Mouse (Mus musculus) limb, embryonic 11.5 days (tissue): Measurements from ENCODE around the gene Snrpc. TPM values are rescaled to one million over a fixed set of nuclear protein-coding genes. Genes with fewer than 3 reads are reported as not detected.
"Not testable (repeated sequence)": the region's sequence is repeated elsewhere in the genome, so short reads cannot be mapped to it uniquely, and the experiment has no call there.

ENCODE experiments used
- ATAC-seq: fragments of 200-750 bp; cut with Nextera tagmentation; 2 replicates; pipeline ENCODE4 v1.8.0; 2017; ENCODE audit warnings: low read depth; ENCODE audit not compliant: insufficient number of reproducible peaks, low FRiP score, low TSS enrichment
- DNase-seq: peaks from one replicate; pipeline ENCODE4 v3.0.0-alpha.2; 2015; ENCODE audit warnings: low spot score
- H3K27ac ChIP-seq: fragments of 300-500 bp; sonication (generic); replicated peaks from 2 replicates; pipeline ENCODE4 v1.5.1; 2014; ENCODE audit warnings: low read depth, mild to moderate bottlenecking, low read length
- H3K27me3 ChIP-seq: fragments of 300-500 bp; sonication (generic); 2 replicates; pipeline ENCODE4 v1.6.1; 2014; ENCODE audit warnings: mild to moderate bottlenecking, low read length, mixed read lengths; ENCODE audit not compliant: control insufficient read depth, insufficient read depth
- H3K36me3 ChIP-seq: fragments of 300-500 bp; sonication (generic); 2 replicates; pipeline ENCODE4 v1.6.1; 2014; ENCODE audit warnings: mild to moderate bottlenecking, low read length, moderate library complexity, mixed read lengths; ENCODE audit not compliant: control insufficient read depth, insufficient read depth
- H3K4me1 ChIP-seq: fragments of 300-500 bp; sonication (generic); 2 replicates; pipeline ENCODE4 v1.6.1; 2014; ENCODE audit warnings: low read length, mixed read lengths; ENCODE audit not compliant: control insufficient read depth, insufficient read depth
- H3K4me2 ChIP-seq: fragments of 300-500 bp; sonication (generic); 2 replicates; pipeline ENCODE4 v1.6.1; 2014; ENCODE audit warnings: low read depth, mild to moderate bottlenecking, moderate library complexity; ENCODE audit not compliant: severe bottlenecking
- H3K4me3 ChIP-seq: fragments of 300-500 bp; sonication (generic); 2 replicates; pipeline ENCODE4 v1.5.1; 2014; ENCODE audit warnings: low read depth, low read length
- H3K9ac ChIP-seq: fragments of 300-500 bp; sonication (generic); 2 replicates; pipeline ENCODE4 v1.6.1; 2014; ENCODE audit warnings: mild to moderate bottlenecking, low read length
- H3K9me3 ChIP-seq: fragments of 300-500 bp; sonication (generic); 2 replicates; pipeline ENCODE4 v1.6.1; 2016; ENCODE audit warnings: low read length; ENCODE audit not compliant: control insufficient read depth
- WGBS: fragments of 180-500 bp; shearing (Covaris S2); extraction: QIAGEN DNeasy Blood & Tissue Kit; methylation state at CpG from one replicate; pipeline ENCODE4 v1.1.7; 2014; 5-methylcytosine and 5-hydroxymethylcytosine counted together
- polyA plus RNA-seq: library from polyadenylated mRNA; unstranded; fragments of >200 nt; fragmentation: Nextera tagmentation; extraction: Ambion mirVana; gene quantifications from 2 replicates; pipeline ENCODE4 v1.2.1, GENCODE M21; 2014

Snrpc gene
- 415 and 425 TPM in 2 replicates for polyA plus RNA-seq

DNA sequence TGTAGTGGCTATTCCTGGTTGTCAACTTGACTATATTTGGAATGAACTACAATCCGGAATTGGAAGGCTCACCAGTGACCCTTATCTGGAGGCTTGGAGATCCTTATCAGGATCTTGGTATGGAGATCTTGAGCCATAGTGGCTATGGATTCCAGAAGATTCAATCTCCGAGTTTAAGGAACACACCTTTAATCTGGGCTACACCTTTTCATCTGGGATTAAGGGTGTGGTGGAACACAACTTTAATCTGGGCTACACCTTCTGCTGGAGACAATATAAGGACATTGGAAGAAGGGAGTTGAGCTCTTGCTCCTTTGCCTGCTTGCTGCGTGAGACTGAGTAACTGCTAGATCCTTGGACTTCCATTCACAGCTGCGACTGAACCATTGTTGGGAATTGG, at the start of gene Snrpc:
TSS of gene Snrpc (plus strand) at position 301 of the 400 bp plus-strand sequence.
- H3K4me2 ChIP-seq, ATAC-seq, H3K4me1 ChIP-seq, H3K4me3 ChIP-seq, H3K27me3 ChIP-seq, H3K9ac ChIP-seq, H3K36me3 ChIP-seq, H3K27ac ChIP-seq, DNase-seq, H3K9me3 ChIP-seq: not testable (repeated sequence)
- WGBS, result 89% methylated on average over 2 of the region's 4 CpGs

DNA sequence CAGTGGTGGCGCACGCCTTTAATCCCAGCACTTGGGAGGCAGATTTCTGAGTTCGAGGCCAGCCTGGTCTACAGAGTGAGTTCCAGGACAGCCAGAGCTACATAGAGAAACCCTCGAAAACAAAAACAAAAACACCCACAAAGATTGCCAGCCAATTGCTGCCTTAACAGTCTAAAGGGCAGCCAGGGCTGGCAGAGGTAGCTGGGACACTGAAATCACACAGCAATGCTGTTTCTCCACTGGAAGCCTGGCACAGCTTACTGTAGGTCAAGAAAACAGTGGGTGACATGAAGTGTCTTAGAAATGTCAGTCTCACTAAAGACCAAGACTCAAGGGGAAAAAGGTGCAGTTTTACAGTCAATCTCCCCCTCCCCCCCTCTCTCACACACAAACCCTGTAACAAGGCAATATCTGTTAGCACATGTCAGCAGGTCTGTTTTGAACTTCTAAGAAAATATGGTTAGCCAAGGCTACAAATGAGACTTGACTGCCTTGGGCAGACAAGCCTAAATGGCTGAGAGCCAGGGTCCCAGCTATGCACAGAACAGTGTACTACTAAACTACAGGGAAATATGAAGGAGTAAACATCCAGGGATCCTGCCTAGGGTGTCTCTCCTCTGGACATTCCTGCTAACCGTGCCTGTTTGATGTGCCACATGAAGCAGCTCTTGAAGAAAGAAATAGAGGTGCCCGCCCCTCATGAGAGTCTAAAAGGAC, 49.3 kb upstream of the Snrpc start:
- no peaks in the 10 kb centered on the region for H3K27me3 ChIP-seq
- H3K9me3 ChIP-seq, result no peaks in the 10 kb centered on the region
- no peak overlapping the region for H3K4me2 ChIP-seq
- H3K4me1 ChIP-seq, result no peaks in the 10 kb centered on the region
- no peak overlapping the region for H3K27ac ChIP-seq
- WGBS, result 94% methylated on average over 6 of the region's 6 CpGs
- ATAC-seq, result no peak
- peaks cover 9% of the 10 kb centered on the region; the same call in 1 of the 2 replicates for H3K36me3 ChIP-seq
- H3K9ac ChIP-seq, result no peak overlapping the region
- H3K4me3 ChIP-seq, result no peak overlapping the region
- no peak for DNase-seq

DNA sequence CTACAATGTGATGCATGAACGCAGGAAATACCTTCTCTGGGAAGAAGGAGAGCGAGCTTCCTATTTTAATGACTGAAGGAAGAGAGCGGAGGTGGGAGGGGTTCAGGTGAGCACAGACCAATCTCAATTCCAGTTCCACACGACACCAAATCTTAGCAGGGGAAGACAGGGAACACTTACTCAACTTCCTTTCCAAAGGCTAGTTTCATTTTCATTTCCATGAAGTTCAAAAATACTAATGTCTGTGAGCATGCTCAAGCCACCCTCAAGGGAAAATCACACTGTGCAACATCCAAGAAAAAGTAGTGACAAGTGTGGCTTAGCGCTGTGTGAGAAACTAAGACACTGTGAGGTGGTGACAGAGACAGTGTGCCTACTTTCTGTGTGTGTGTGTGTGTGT, 47.9 kb upstream of the Snrpc start:
- no peak overlapping the region for H3K27ac ChIP-seq
- no peaks in the 10 kb centered on the region for H3K9me3 ChIP-seq
- DNase-seq, result no peak
- ATAC-seq, result no peak
- H3K27me3 ChIP-seq, result no peaks in the 10 kb centered on the region
- H3K4me2 ChIP-seq, result no peak overlapping the region
- no peak overlapping the region for H3K9ac ChIP-seq
- WGBS, result 93% methylated on average over 5 of the region's 5 CpGs
- H3K4me1 ChIP-seq, result no peaks in the 10 kb centered on the region
- no peak overlapping the region for H3K4me3 ChIP-seq
- peaks cover 5% of the 10 kb centered on the region; the same call in 1 of the 2 replicates for H3K36me3 ChIP-seq

DNA sequence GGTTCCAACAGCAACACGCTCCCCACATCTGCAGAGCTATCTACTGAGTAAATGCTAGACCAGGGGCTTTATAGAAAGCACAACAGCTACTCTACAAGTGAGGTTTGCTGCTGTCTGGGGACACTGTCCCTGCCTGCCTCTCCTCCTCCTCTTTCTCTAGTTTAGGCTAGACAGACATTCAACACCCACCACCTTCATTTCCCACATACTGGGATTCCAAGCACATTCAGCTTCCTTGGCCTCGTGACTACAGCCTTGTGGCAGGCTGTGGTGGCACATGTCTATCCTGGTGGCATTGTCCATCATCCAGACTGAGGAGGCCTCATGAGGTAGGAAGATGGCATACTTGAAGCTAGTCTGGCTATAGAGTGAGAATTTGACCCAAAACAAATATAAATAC, 47.0 kb upstream of the Snrpc start:
- Histone ChIP-seq H3K9ac (no peak overlapping the region), H3K27me3 (no peaks in the 10 kb centered on the region), H3K4me1 (no peaks in the 10 kb centered on the region), H3K36me3 (no peaks in the 10 kb centered on the region), H3K9me3 (no peaks in the 10 kb centered on the region), H3K4me2 (no peak overlapping the region), H3K27ac (no peak overlapping the region), H3K4me3 (no peak overlapping the region)
- no peak for DNase-seq
- ATAC-seq, result no peak
- 91% methylated on average over 2 of the region's 2 CpGs for WGBS

DNA sequence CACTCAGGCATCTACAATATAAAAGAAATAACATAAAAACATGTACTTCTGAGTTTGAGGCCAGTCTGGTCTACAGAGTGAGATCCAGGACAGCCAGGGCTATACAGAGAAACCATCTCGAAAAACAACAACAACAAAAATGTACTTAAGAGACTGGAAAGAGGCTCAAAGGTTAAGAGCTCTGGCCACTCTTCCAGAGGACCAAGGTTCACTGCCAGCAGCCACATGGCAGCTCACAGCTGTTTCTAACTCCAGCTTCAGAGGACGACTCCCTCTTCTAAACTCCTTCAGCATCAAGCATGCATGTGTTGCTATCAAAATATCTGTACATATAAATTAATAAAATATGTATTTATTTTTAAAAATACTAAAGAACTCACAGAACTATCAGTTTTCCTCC, 46.4 kb upstream of the Snrpc start:
- Histone ChIP-seq H3K27me3 (no peaks in the 10 kb centered on the region), H3K4me1 (peaks cover under 1% of the 10 kb centered on the region), H3K9me3 (no peaks in the 10 kb centered on the region), H3K4me2 (no peak overlapping the region), H3K27ac (no peak overlapping the region), H3K4me3 (no peak overlapping the region), H3K36me3 (no peaks in the 10 kb centered on the region), H3K9ac (no peak overlapping the region)
- DNase-seq (no peak), ATAC-seq (no peak)
- WGBS, result 84% methylated on average over 2 of the region's 2 CpGs

DNA sequence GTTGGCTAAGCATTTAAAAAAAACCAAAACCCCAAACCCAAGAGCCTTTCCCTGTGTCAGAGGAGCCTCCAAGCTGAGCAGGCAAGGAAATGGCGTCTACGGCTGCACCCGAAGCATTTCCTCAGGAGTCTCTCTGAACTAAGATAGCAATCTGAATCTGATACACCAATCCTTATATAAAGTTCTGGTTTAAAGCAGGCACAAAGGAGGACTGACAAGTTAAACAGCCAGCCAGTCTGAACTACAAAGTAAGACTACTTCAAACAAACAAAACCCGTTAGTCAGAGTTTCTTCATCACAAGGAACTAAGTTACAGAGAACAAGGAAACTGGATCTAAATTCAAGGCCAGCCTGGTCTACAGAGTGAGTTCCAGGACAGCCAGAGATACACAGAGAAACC, 45.4 kb upstream of the Snrpc start:
- H3K4me1 ChIP-seq, result peaks cover 10% of the 10 kb centered on the region
- H3K9ac ChIP-seq, result no peak overlapping the region
- H3K36me3 ChIP-seq, result no peaks in the 10 kb centered on the region
- no peak overlapping the region for H3K27ac ChIP-seq
- ATAC-seq, result no peak
- H3K27me3 ChIP-seq, result no peaks in the 10 kb centered on the region
- WGBS, result 80% methylated on average over 4 of the region's 4 CpGs
- DNase-seq, result no peak
- no peak overlapping the region for H3K4me3 ChIP-seq
- no peak overlapping the region for H3K4me2 ChIP-seq
- no peaks in the 10 kb centered on the region for H3K9me3 ChIP-seq

DNA sequence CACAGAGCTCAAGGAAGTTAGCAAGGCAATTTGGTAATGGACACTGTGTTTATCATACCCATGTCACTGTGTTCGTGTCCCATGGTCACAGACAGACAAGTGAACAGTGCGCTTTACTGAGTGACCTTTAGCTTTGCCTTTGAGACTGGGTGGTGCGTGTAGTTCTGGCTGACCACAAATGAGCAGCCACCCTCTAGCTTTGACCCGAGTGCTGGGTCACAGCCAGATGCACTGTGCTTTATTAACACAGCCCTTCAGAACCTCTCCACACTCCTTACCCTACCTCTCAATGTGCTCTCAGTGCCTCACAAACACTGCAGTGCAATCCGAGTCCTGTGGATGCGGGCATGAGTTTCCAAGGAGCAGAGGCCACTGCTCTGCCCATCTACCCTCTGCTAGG, 44.8 kb upstream of the Snrpc start:
- DNase-seq, result no peak
- no peak for ATAC-seq
- H3K9me3 ChIP-seq, result no peaks in the 10 kb centered on the region
- H3K4me2 ChIP-seq, result no peak overlapping the region
- no peaks in the 10 kb centered on the region for H3K27me3 ChIP-seq
- no peak overlapping the region for H3K27ac ChIP-seq
- H3K4me3 ChIP-seq, result no peak overlapping the region
- peaks cover 15% of the 10 kb centered on the region for H3K4me1 ChIP-seq
- H3K9ac ChIP-seq, result no peak overlapping the region
- H3K36me3 ChIP-seq, result no peaks in the 10 kb centered on the region
- WGBS, result 91% methylated on average over 6 of the region's 6 CpGs

DNA sequence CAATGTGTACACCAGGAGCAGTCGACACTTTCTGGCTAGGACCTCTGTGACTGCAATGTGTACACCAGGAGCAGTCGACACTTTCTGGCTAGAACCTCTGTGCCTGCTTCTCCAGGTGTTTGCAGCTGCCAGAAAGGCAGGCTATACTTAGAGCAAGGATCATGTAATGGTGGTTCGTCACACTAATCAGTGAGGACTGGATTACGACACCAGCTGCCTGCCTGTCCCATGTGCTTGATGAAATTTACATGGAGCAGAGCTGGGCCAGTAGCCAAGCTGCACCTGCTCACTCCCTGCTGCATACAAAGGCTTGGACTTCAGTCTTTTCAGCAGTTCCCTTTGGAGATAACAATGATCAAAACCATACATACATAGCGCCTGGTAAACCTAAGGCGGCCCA, 41.2 kb upstream of the Snrpc start:
- DNase-seq (peak; percentile 47), ATAC-seq (no peak)
- H3K4me1 ChIP-seq, result peaks cover 36% of the 10 kb centered on the region
- H3K4me2 ChIP-seq, result no peak overlapping the region; the same call in 1 of the 2 replicates
- H3K27me3 ChIP-seq, result no peaks in the 10 kb centered on the region
- no peaks in the 10 kb centered on the region for H3K36me3 ChIP-seq
- WGBS, result 50% methylated on average over 6 of the region's 6 CpGs
- H3K9ac ChIP-seq, result no peak overlapping the region
- peak overlapping the region; percentile 75 for H3K27ac ChIP-seq
- H3K9me3 ChIP-seq, result no peaks in the 10 kb centered on the region
- H3K4me3 ChIP-seq, result no peak overlapping the region
